Mouse (Mus musculus) brain, embryonic 14.5 days (tissue): Measurements from ENCODE around the gene Pappa. TPM values are rescaled to one million over a fixed set of nuclear protein-coding genes. Genes with fewer than 3 reads are reported as not detected.

Experiments
- DNase-seq: peaks from one replicate; pipeline ENCODE4 v3.0.0-alpha.2; 2011; ENCODE audit warnings: low read depth
- CTCF ChIP-seq: fragments of 200-500 bp; IDR thresholded peaks from 2 replicates; pipeline ENCODE4 v1.5.1; 2012; ENCODE audit warnings: inconsistent platforms, mild to moderate bottlenecking, moderate library complexity, borderline replicate concordance; ENCODE audit not compliant: insufficient read depth, insufficient read length; ENCODE audit errors: extremely low read depth
- POLR2A ChIP-seq: fragments of 200-500 bp; IDR thresholded peaks from 2 replicates; pipeline ENCODE4 v1.6.1; 2012; ENCODE audit warnings: mild to moderate bottlenecking, inconsistent platforms, borderline replicate concordance; ENCODE audit not compliant: poor library complexity, insufficient read depth, insufficient read length, severe bottlenecking; ENCODE audit errors: extremely low read depth
- polyA plus RNA-seq: library from polyadenylated mRNA; depleted of rRNA; stranded (reverse); fragments of >200 nt; gene quantifications from 2 replicates; pipeline ENCODE4 v1.2.3, GENCODE M21; 2012

Pappa gene
- polyA plus RNA-seq, 1 experiment = 1.0 TPM

DNA sequence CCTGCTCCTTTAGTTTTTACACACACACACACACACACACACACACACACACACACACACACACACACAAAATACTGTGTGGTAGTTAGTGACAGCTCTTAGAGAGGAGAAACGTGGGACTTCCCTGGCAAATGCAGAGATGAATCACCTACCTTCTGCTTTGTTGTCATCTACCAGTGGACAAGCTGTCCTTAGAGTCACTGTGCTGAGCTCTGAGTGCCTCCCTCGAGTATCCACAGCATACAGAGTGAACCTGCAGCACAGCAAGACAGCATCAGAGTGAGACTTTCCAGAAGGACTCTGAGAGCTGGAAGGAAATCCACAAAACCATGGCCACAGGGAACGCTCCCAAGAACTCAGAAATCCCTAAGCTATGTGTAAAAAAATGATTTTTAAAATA is 272.8 kb downstream of the Pappa start:
- TF ChIP-seq CTCF (no peak), POLR2A (no peak)
- DNase-seq = no peak

DNA sequence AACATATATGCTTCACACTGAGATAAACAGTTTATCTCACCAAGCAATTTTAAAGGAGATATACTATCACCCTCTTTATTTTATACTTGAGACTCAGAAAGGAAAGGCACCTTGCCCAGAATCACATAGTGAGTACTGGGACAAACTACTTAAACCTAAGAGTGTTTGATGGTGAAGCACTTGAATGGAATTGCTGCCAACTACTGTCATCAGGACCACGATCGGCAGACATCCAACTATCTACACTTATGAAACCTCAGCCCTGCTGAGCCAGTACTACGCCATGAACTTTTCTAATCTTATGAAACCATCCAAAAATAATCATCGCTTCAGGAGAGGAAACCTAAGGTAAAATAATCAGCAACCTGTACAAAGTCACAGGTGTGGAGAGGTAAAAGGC is 275.5 kb downstream of the Pappa start:
- no peak for TF ChIP-seq CTCF
- no peak for TF ChIP-seq POLR2A
- no peak for DNase-seq

DNA sequence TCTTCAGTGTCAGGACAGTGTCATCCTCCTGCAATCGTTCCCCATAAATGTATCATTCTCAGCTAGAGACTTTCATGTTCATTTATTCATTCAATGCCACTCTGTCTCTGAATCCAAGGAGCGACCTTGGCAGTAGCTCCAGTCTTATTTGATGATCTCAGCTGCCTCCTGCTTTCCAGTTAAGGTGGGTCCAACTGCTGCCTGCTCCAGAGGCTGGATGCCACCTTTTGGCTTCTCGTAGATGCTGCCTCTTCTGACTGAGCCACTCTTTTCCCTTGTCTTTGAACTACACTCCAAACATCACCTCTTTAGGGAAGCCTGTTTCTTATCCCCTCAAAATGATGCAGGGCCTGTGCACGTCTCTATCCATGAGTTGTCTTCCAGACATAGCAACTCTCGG is 278.3 kb downstream of the Pappa start:
- no peak for TF ChIP-seq CTCF
- DNase-seq = no peak

DNA sequence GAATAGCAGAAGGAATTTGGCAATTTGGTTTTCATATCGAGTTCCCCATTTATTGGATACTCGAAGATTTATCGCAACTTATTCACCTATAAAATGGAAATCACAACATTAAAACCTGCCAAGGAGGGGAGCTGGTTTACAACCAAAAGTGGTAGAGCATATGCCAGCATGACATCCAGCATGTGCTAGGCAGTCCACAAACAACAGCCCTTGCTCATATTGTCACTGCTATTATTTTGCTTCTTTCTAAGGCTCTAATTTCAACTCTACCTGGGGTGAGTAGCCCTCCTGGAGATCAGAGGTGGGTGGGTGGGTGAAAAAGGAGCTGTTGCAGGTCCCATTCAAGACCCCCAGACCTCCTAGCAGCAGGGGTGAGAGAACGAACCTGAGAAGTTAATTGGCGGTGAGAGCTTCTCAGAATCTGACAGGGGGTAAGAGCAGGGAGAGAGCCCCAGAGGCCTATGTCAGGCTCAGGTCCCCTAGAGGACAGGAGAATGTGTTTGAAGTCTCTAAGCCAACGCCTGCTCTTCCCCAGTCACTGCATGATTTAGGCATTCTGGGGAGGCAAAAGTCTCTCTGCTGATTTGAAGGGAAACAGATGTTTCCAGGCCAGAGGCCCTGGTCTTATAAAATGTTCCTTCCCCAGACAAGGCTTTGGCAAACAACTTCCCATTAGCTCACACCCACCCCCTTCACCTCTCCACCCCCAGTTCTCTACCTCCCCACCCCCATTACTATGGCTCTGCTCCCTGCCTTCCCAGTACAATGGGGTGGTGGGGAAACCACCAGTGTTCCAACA is 279.1 kb downstream of the Pappa start:
- DNase-seq = no peak

More for the DNA sequence above, 279.1 kb downstream of the Pappa start:
- TF ChIP-seq POLR2A (no peak), CTCF (no peak)
